Mouse (Mus musculus) stomach, postnatal 0 days (tissue): ENCODE data around the gene Gtf2a1.

ENCODE experiments used
- CTCF ChIP-seq: IDR thresholded peaks from 2 replicates; pipeline ENCODE4 v1.5.1; 2016; ENCODE audit warnings: antibody characterized with exemption, low read depth, mild to moderate bottlenecking, moderate library complexity
- EP300 ChIP-seq: optimal IDR thresholded peaks from 2 replicates; pipeline ENCODE3; 2016; ENCODE audit warnings: antibody characterized with exemption

DNA sequence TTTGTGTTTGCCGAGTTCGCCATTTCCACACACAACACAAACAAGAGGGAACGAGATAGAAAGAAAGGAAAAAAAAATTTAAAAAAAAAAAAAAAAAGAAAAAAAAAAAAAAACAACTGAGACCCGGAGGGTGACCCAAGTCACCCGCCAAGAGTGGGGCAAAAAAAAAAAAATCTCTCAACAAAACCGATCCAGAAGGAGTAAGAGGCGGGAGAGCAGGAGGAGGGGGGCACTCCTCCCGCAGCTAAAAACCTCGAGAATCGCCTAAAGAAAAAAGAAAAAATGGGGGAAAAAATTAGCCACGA, 793 bp downstream of the Gtf2a1 start:
- TF ChIP-seq CTCF (no peak), EP300 (no peak)
